Mouse (Mus musculus) lung, adult 2 months (tissue): ENCODE data around the gene Arpc2. TPM values are rescaled to one million over a fixed set of nuclear protein-coding genes. Genes with fewer than 3 reads are reported as not detected.

Experiments used
- DNase-seq: peaks from one replicate; pipeline ENCODE4 v3.0.0; 2022
- H3K4me1 ChIP-seq: fragments of 200-500 bp; 2 replicates; pipeline ENCODE4 v1.6.1; 2011; ENCODE audit warnings: low read length; ENCODE audit not compliant: control insufficient read depth, insufficient read depth
- H3K4me3 ChIP-seq: fragments of 200-500 bp; replicated peaks from 2 replicates; pipeline ENCODE3; 2011; ENCODE audit warnings: low read depth, mild to moderate bottlenecking, control low read depth, low read length; ENCODE audit errors: extremely low read depth
- CTCF ChIP-seq: fragments of 200-500 bp; IDR thresholded peaks from 2 replicates; pipeline ENCODE4 v1.5.1; 2011; ENCODE audit warnings: mild to moderate bottlenecking, low read length, control low read depth; ENCODE audit not compliant: insufficient read depth
- POLR2A ChIP-seq: fragments of 200-500 bp; IDR thresholded peaks from 2 replicates; pipeline ENCODE4 v1.6.1; 2011; ENCODE audit warnings: low read depth, mild to moderate bottlenecking, control low read depth, low read length, borderline replicate concordance; ENCODE audit errors: extremely low read depth
- WGBS: fragments of 180-500 bp; shearing (Covaris S2); methylation state at CpG from one replicate; pipeline ENCODE4 v1.1.7; 2018; 5-methylcytosine and 5-hydroxymethylcytosine counted together
- polyA plus RNA-seq: library from polyadenylated mRNA; depleted of rRNA; stranded (reverse); fragments of >200 nt; gene quantifications from 2 replicates; pipeline ENCODE4 v1.2.3, GENCODE M21; 2012

Gene Arpc2
- polyA plus RNA-seq, 1 experiment: 180 TPM

DNA sequence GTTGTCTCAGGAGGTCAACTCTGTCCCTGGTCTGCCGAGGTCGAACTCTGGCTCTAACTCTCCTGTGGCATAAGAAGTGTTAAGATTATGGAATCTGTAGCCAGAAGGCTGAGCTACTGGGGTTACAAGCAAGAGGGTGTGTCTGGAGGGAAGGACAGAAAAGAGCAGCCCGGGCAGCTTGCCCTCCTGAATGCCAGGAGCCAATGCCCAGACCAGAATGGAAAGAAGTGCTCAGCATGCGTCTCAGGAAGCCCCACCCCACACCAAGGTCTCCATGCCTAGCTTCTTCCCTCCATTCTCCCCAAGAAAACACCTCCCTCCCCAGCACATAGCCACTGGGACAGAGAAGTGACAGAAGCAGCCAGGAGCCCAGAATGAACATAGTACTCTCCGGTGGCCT is 63.1 kb downstream of the Arpc2 start:
- DNase-seq: peak; percentile 45

DNA sequence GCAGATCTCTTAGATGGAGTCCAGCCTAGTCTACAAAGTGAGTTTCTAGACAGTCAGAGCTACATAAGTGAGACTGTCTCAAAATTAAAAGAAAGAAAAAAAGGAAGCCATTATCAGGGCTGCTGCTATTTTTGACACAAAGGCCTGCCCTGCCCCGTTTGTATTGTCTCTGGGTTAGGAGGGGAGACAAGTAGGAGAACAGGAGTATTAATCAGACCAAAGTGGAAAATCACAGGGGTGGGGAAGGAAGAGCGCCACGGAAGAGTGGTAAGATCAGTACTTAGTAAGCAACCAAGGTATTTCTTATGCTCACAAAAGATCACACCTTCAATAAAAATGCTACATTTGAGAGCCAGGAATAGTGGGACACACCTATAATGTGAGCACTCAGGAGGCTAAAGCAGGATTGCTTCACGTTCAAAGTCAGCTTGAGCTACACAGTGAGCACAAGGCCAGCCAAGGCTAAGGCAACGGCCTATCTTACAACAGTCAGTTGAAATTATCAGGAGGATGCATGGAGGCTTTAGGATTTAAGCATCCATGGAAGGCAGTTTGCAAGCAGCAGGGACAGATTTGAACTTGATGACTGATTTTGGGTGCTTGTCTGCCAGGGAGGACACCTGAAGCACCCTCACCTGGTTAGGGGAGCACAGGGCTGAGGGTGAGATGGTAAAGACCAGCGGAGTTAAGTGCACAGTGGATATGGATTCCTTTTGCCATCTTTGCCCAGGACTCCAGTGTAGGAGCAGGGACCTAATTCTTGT is 64.6 kb downstream of the Arpc2 start:
- 37% methylated on average over 6 of the region's 6 CpGs for WGBS
- peaks cover 67% of the 10 kb centered on the region for H3K4me1 ChIP-seq
- no peak overlapping the region for H3K4me3 ChIP-seq
- DNase-seq: no peak
- no peak for TF ChIP-seq CTCF
- TF ChIP-seq POLR2A: no peak

More for the DNA sequence above, 63.1 kb downstream of the Arpc2 start:
- Histone ChIP-seq H3K4me3 (no peak overlapping the region), H3K4me1 (peaks cover 73% of the 10 kb centered on the region)
- 13% methylated on average over 5 of the region's 5 CpGs for WGBS
- TF ChIP-seq POLR2A (peak; percentile 24; the same call in 1 of the 2 replicates), CTCF (no peak)

- 54% methylated on average over 7 of the region's 7 CpGs for WGBS
- Histone ChIP-seq H3K4me3 (no peak overlapping the region), H3K4me1 (peaks cover 53% of the 10 kb centered on the region)
- no peak for TF ChIP-seq CTCF
- TF ChIP-seq POLR2A: no peak
- DNase-seq: no peak
Observed at GRCm38 (mm10) chr1:74302229-74302628, 66.3 kb downstream of the Arpc2 start.

DNA sequence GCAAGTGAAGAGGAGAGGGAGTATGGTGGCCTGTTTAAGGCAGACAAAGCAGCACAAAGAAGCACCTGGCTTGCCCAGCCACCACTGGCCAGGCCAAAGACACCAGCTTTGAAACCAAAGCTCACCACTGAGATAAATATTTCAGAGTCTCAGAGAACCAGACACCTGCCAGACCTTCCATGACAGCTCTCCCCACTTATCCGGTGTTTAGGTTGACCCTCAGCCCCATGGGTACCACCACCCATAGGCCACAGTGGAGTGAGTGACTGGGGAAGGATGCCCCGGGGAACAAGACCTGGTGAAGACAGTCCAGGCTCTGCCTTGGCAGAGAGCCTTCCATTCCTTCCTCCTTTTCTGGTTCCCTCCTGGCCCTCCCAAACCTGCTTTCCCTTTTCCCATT is 67.0 kb downstream of the Arpc2 start:
- peak overlapping the region; percentile 64 for H3K4me3 ChIP-seq
- TF ChIP-seq POLR2A (no peak), CTCF (no peak)
- 40% methylated on average over 2 of the region's 2 CpGs for WGBS
- DNase-seq: no peak
- H3K4me1 ChIP-seq: peaks cover 47% of the 10 kb centered on the region

GRCm38 (mm10) chr1:74303509-74304338 is 67.8 kb downstream of the Arpc2 start:
- WGBS: under 1% methylated on average over 56 of the region's 56 CpGs
- peak; percentile 86 for DNase-seq
- peaks cover 38% of the 10 kb centered on the region for H3K4me1 ChIP-seq
- TF ChIP-seq POLR2A: peak; percentile 80
- TF ChIP-seq CTCF: no peak
- H3K4me3 ChIP-seq: peak overlapping the region; percentile 96

GRCm38 (mm10) chr1:74304339-74304790 is 68.5 kb downstream of the Arpc2 start:
- Histone ChIP-seq H3K4me1 (peaks cover 32% of the 10 kb centered on the region), H3K4me3 (peak overlapping the region; percentile 96)
- TF ChIP-seq POLR2A: no peak; the same call in 1 of the 2 replicates
- TF ChIP-seq CTCF: no peak
- DNase-seq: peak; percentile 42
- WGBS: 5% methylated on average over 12 of the region's 12 CpGs

DNA sequence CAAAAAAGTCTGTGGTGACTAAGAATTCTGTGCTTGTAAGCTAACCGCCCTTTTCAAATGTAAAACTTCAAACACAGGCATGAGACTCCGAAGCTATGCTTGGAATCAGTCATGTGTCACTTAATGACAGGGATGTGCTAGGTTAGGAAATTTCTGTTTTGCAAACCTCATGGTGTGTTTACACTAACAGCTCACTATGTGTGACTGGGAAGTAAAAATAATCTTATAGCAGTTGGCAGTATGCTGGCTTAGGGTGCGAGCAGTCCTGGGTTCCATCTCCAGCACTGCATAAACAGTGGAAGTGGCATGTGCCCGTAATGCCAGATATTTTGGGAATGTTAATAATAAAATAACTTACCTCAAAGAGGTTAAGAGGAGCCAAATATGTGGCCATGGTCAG is 69.1 kb downstream of the Arpc2 start:
- WGBS: 37% methylated on average over 4 of the region's 4 CpGs
- Histone ChIP-seq H3K4me1 (peaks cover 32% of the 10 kb centered on the region), H3K4me3 (no peak overlapping the region)
- DNase-seq: no peak
- TF ChIP-seq POLR2A (no peak), CTCF (no peak)

DNA sequence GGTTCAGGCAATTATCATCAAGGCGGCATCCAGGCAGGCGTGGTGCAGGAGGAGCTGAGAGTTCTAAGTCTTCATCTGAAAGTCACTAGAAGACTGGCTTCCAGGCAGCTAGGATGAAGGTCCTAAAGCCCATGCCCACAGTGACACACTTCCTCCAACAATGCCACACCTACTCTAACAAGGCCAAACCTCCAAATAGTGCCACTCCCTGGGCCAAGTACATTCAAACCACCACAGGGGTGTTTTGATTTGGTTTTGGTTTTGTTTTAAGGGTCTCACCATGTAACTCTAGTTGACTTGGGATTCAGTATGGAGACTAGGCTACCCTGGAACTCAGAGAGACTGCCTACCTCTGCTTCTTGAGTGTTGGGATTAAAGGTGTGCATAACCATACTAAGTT is 69.6 kb downstream of the Arpc2 start, which contains the start of gene Tmbim1:
Tmbim1 (minus strand) TSS at position 101 of the 400 bp plus-strand sequence.
- no peak for DNase-seq
- peaks cover 33% of the 10 kb centered on the region for H3K4me1 ChIP-seq
- WGBS: 85% methylated on average over 2 of the region's 2 CpGs
- TF ChIP-seq CTCF: no peak
- no peak for TF ChIP-seq POLR2A
- peak within 1 kb of the TSS; percentile 96 for H3K4me3 ChIP-seq

- 89% methylated on average over 1 of the region's 1 CpGs for WGBS
- TF ChIP-seq POLR2A (no peak), CTCF (no peak)
- Histone ChIP-seq H3K4me1 (peaks cover 18% of the 10 kb centered on the region), H3K4me3 (no peak overlapping the region)
- no peak for DNase-seq
Observed at GRCm38 (mm10) chr1:74307146-74307545, 71.3 kb downstream of the Arpc2 start.
